Mouse (Mus musculus) v-Abl transformed pro-B cells (cell line): ENCODE data around the gene Smagp.

Source experiments
- in situ Hi-C, 2 experiments: fragments of 400-800 bp; cut with MboI; formaldehyde crosslinking; loops; one replicate each; pipeline ENCODE4 v1.15.1; 2025; ENCODE audit not compliant: unreplicated experiment in 2 of 2

Smagp gene

DNA sequence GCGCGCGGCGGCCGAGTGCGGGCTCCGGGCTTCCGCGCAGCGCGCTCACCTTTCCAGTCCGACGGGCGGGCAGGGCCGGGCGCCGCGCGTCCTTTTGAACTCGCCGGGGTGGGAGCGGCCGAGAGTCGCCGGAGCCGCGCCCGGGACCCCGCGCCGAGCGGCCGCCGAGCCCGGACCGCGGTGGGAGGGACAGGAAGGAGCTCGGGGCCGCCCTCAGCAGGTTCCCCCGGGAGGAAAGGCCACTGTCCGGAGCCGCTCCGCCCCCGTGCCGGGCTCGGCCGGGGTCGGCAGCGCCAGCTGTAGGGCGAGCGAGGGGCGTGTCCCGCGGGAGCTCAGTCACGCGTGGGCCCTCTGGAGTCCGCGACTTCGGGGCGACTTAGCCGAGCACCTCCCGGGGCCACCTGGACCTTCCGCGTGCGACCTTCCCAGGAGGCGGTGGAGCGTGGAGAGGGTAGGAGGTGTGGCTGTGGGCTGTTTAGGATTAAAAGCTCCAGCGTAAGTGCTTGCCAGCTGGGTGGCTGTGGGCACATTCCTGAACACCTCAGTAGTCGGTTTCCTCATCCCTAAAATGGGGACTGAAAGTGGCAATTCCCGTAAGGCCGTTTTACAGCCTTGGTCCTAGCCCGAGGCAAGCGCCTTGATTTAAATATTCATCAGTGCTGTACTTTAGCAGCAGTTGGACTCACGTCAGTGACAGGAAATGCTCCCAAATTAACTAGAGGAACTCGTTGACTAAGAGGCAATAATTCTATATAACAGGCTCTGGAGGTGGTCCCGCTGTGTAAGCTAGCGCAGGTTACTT lies at the start of gene Smagp:
Gene Smagp (minus strand): TSS at position 241 of the 802 bp plus-strand sequence.
- in situ Hi-C loops: no loop called here

DNA sequence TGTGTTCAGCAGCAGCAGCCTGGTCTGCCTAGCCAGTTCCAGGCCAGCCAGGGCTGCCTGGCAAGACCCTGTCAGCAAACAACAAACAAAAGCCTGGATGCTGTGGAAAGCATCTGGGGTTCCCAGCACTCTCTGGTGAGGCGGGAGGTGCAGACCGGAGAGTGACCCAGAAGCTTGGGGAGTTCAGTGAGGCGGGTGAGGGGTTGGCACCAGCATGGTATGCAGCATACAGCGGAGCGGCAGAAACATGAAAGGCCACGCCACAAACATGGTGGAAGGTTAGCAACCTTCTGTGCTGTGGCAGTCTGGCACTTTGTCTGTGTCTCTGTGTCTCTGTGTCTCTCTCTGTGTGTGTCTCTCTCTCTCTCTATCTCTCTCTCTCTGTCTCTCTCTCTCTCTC lies 49.7 kb upstream of the Smagp start:
- in situ Hi-C loops: loop anchor here (10.0 kb wide), 2 partner anchors 152 to 342 kb away; no protein-coding TSS in a partner anchor

DNA sequence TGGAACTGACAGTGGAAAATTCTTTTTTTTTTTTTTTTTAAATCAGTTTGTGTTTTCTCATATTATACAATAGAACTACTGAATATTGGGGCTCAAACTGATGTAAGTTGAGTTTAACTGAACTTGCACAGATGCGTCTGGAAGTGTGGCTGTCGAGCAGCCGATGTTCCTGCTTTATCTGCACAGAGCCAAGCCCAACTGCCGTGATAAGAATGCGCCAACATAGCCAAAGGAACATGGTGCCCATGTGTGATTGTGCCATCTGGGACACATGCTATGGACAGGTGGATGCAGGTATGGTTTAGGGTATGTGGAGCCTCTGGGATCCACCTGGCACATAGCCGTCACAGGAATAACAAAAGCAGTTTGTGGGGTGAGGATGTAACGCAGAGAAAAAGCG lies 49.1 kb upstream of the Smagp start:
- in situ Hi-C loops: loop anchor here (10.0 kb wide), 2 partner anchors 151 to 341 kb away; no protein-coding TSS in a partner anchor

DNA sequence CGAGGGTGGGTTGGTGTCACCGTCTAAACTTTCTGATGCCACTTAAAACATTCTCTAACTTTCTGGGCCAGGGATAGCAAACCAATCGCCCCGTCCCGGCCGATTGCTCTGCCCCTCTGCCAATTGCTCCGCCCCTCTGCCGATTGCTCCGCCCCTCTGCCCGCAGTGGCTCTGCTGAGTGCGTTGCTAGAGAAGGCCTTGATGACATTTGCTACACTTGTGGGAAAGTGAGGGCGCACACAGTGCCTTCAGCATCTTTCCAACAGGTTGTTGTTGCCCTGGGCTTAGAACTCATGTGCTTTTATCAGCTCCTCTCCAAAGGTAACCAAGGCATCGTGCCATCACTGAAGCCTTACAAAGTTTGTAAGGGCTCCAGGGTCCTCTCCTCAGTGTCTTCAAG lies 48.5 kb upstream of the Smagp start:
- in situ Hi-C loops: loop anchor here (10.0 kb wide), 2 partner anchors 150 to 340 kb away; no protein-coding TSS in a partner anchor

DNA sequence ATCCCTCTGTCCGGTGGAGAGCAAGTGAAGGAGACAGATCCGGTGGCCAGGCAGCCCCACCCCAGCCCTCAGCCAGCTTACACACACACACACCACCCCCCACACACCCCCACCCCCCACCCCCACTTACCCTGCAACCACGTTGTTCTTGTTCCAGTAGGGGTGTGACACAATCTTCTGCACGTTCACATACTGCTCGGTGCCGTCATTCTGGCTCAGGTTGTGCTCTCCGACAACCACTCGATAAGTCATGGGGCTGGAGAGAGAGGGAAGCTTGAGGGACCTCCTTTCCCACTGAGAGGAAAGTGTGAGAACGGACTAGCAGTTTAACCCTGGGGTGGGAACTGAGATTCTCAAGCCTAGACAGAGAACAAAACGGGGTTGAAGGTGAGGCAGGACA lies 47.7 kb upstream of the Smagp start:
- in situ Hi-C loops: loop anchor here (5.0 to 10.0 kb wide), 3 partner anchors 150 to 340 kb away; no protein-coding TSS in a partner anchor

DNA sequence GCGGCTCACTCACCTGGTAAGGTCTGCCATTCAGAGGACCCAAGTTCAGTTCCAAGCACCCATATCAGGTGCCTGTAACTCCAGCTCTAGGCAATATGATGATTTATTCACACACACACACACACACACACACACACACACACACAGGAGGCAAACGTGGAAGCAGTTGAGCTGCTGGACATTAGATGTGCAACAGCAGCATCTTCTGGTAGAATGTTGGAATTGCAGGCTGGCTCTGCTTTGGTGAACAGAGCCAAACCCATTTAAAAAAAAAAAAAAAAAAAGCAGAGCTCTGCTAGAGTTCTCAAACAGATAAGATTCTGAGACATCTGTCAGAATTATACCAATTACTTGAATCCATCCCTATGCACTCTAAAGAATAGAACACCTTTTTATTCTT lies 46.3 kb upstream of the Smagp start:
- in situ Hi-C loops: loop anchor here (5.0 to 10.0 kb wide), 3 partner anchors 148 to 338 kb away; no protein-coding TSS in a partner anchor

DNA sequence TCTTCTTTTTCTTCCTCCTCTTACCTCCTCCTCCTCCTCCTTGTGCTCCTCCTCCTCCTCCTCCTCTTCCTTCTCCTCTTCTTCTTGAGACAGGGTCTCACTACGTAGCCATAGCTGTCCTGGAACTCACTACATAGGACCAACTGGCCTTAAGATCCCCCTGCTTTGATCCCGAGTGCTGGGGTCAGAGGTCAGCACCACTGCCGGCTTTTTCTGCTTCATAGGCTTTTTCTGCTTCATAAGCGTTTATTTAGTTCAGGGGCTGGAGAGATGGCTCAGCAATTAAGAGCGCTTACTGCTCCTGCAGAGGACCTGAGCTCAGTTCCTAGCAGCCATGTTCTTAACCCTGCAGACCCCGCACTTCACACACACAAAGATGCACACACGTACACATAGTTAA lies 45.0 kb upstream of the Smagp start:
- in situ Hi-C loops: loop anchor here (5.0 to 10.0 kb wide), 3 partner anchors 147 to 337 kb away; no protein-coding TSS in a partner anchor

DNA sequence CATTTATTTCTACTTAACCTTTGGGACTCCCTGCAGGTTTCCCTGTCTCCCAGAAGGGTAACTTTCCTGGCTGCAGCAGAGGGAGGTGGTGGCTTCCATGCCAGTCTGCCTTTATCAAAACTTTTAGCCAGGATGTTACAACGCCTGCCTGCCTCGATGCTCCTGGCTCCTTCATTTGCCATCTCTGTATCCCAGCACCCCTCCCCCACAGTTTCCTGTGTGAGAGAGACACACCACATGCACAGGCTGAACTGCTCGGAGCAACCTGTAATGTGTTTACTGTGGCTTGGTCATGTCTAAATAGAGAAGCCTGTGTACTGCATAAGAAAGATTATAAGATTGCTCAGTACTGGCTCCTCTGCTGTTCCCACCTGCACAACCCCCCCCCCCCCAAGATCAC lies 43.6 kb upstream of the Smagp start:
- in situ Hi-C loops: loop anchor here (5.0 to 10.0 kb wide), 3 partner anchors 146 to 336 kb away; no protein-coding TSS in a partner anchor

DNA sequence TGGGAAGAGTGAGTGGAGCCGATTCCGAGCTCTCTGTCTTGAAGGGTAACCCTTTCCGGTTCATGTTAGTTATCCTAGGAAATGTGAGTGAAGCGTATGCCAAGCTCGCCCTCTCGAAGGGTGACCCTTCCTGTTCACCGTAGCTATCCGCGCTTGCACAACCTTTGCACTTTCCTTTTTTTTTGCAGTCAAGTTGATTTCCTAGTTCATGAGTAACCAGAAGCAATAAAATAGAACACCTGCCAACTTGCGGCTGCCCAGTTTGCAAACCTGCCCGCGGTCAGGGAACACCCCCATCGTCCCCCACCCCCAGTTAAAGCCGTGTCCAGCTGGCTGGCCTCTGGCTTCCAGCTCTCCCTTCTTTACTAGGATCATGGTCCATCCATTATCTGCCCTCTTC lies 42.3 kb upstream of the Smagp start:
- in situ Hi-C loops: loop anchor here in 1 of 2 experiments (5.0 kb wide), 1 partner anchor 142 kb away; no protein-coding TSS in a partner anchor

DNA sequence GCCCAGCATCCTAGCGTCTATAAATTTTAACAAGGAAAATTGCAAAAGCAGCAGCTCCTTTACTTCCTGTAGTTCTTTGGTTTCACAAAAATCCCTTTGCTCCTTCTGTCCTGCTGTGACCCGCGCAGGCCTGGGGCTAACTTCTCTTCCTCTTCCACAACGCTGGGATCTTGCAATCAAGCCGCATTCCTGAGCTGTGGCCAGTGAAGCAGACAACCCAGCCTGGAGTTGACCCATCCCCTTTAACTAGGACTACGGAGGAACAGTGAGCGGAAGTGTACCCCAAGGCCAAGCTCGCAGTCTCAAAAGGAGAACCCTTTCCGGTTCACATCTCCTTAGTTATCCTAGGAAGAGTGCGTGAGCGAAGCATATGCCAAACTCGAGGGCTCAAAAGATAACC lies 41.8 kb upstream of the Smagp start:
- in situ Hi-C loops: loop anchor here in 1 of 2 experiments (5.0 kb wide), 1 partner anchor 141 kb away; no protein-coding TSS in a partner anchor

DNA sequence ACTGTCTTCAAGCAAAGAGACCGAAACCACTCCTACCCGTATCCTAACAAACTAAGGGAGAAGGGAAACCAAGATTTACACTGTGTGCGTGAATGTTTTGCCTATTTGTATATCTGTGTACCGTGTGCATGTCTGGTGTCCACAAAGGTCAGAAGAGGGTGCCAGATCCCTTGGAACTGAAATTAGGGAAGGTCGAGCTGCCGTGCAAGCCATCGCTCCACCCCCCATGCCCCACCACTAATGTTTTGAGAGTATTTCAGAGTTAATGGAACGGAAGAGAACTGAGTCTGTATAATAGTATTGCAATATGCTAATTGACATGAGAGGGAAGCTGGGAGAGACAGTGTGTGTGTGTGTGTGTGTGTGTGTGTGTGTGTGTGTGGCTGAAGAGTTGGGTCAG lies 40.9 kb upstream of the Smagp start:
- in situ Hi-C loops: loop anchor here in 1 of 2 experiments (5.0 kb wide), 1 partner anchor 140 kb away; no protein-coding TSS in a partner anchor

DNA sequence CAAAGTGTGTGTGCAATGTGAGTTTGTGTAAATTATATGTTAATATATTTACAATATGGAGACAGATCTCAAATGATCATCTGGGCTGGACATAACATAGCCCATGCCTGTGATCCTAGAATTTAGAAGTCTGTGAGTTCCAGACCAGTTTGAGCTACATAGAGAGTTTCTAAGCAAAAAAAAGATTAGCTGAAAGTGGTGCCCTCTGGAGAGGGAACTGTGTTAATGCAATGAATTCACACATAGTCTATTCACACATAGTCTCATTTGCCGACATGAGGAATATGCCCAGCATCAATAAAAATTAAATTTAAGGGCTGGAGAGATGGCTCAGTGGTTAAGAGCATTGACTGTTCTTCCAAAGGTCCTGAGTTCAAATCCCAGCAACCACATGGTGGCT lies 39.8 kb upstream of the Smagp start:
- in situ Hi-C loops: loop anchor here in 1 of 2 experiments (5.0 kb wide), 1 partner anchor 139 kb away; no protein-coding TSS in a partner anchor

DNA sequence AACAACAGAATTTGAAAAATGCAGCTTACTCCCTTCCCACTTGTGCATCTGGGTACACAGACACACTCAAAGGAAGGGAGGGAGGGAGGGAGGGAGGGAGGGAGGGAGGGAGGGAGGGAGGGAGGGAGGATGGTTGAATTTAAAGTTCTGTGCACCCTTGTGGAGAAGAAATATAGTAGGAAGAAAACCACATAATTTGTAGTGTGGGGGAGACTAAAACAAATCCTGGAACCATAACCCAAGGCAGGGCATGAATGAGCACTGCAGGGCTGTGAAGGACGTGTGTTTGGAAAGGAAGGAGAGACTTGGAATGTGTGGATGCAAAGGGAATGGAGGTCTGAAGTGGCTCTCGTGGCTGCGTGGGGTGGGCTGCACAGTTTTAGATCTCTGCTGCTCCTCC lies 38.7 kb upstream of the Smagp start:
- in situ Hi-C loops: loop anchor here in 1 of 2 experiments (5.0 kb wide), 1 partner anchor 138 kb away; no protein-coding TSS in a partner anchor

DNA sequence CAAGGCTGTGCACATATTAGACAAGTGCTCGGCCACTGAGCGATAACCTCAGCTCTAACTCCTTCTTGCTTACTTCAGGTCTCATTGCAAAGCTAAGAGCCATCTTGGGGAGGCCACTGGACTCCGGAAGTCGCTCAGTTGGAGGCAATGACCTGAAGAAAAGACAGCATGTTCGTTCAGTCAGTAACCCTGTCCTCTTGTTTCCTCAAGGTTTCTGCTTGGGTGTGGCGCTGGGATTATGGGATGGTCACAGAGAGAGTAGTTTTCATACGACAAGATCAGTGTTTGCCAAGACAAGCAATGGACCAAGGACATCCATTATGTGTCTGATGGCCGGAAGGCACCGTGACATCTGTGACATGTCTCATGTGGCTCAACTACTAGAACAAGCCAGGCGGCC lies 37.8 kb upstream of the Smagp start:
- in situ Hi-C loops: no loop called here

DNA sequence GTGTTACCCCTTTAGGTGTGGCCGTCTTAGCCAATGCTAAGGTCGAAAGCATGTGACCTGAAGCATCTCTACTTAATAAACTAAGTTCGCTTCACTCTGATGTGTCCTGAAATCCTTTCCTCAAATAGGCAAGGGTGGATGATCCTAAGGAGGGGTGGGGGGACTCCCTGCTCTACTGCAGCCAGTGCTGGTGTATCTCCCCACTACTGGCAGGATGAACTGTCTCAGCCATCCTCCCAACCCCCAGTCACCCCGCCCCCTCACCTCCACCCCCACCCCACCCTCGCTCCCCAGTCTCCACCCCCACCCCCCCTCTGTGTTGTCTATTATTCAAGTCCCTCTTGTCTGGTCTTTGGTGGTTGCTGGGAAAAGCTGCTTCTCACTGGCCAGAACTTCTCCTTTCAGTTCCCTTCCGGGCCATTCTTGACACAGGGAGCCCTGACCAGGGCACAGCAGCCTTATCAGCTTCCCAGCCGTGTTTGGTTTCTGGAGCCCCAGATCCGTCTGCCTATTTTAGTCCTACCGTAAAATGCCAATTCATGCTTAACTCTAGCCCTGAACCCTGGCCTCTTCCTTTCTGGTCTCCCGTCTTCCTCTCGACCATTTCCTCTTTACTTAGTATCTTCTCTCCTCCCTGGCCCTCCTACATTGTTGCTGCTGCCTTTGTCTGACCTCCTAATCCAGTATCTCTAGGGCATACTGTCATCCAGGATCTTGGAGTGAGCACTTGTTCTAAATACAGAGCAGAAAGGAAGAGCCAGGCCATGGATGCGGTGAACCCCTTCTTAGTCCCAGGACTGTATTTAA lies 37.0 kb upstream of the Smagp start:
- in situ Hi-C loops: no loop called here

DNA sequence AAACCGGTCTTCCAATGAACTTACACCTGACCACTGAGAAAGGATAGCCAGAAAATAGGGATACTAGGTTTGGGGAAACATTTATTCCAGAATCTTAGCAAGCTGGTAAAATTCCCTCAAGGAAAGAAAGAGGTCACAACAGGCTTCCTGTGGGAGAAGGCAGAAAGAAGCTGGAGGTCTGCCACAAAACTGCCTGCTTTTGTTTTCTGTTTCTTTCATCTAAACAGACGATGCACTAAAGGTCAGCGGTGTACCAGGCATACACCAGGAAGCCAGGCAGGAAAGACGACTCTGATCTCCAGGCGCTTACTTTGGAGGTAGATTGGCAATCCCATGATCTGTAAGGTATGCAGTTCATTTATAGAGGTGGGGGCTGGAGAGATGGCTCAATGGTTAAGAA lies 34.1 kb upstream of the Smagp start:
- in situ Hi-C loops: no loop called here

DNA sequence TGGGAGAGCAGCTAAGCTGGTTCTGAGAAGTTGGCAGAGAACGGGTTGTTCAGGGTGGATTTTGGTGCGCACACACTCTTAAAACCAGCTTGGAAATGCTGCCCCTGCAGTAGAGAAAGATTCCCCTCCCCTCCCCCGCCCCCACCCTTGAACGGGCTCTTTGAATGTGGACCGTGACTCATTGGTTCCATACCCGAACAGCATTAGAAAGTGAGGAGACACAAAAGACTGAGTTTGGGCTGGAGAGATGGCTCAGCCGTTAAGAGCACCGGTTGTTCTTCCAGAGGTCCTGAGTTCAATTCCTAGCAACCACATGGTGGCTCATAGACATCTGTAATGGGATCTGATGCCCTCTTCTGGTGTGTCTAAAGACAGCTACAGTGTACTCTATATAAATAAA lies 33.3 kb upstream of the Smagp start:
- in situ Hi-C loops: no loop called here

DNA sequence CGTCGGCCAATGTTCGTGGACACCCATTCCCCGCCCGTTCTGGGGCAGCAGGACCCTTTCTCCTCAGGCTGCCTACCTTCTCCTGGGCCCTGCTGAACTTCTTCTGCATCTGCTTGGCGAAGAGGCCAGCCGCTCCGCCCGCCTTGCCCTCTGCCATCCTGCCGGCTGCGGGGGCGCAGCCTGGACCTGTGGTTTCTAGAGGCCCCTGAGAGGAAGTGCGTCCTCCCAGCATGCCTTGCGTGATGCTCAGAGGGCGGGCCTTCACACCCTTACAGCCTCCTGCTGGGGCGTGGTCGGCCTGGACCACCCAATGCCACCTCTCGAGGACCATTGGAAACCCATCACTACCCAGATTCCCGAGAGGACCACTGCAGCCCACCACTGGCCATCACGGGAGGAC lies 32.6 kb upstream of the Smagp start, which contains the start of gene Bin2:
Gene Bin2 (minus strand): TSS at position 217 of the 400 bp plus-strand sequence.
- in situ Hi-C loops: no loop called here

DNA sequence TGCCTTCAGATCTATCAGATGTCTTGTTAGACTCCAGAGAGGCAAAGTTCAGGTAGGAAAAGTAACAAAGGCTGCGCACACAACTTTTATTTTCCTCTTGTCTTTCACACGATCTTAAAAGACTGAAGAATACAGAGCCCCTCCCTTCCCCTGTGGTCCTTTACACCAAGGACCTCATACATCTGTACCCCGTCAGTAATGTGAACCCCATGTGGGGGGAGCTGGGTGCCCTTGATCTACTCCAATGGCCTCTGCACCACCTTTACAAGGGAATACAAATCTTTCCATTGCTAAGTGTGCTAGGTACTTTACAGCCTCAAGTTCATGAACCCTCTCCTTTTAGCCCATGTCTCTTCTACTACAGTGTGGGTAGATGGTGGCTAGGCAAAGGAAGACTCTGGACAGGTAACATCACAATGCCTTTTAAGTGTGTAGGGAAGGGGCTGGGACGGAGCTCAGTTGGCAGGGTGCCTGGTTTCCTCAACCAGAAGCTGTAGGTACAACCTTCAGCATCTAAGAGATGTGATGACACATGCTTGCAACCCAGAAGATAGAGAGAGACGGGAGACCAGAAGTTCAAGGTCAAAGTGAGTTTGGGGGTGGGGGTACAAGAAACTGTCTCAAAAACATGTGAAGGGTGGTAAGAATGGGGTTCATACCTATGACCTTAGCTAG lies 31.3 kb upstream of the Smagp start:
- in situ Hi-C loops: no loop called here

DNA sequence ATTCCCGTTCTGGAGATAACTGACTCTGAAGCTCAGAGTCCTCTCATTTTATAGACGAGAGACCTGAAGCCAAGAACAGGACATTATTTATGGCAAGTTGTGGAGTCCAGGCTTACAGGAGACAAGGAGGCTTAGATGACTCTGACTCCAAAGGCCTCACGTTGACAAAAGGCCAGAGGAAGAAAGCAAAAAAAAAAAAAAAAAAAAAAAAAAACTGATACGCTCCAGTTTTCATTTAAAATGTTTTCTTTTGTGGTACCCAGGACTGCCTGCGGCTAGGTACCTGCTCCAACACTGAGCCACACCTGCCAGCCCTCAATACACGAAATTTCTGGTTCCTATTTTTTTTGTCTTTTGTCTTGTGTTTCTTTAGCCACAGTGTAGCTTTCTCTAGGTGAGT lies 30.7 kb upstream of the Smagp start:
- in situ Hi-C loops: no loop called here
